Mouse (Mus musculus) liver, embryonic 14.5 days (tissue): ENCODE data around the gene Rdm1. TPM values are rescaled to one million over a fixed set of nuclear protein-coding genes. Genes with fewer than 3 reads are reported as not detected.

Source experiments
- ATAC-seq: fragments of 200-750 bp; cut with Nextera tagmentation; 2 replicates; pipeline ENCODE4 v1.8.0; 2017; ENCODE audit warnings: moderate number of reproducible peaks, mild to moderate bottlenecking, moderate library complexity; ENCODE audit not compliant: insufficient read depth
- DNase-seq, 3 experiments: peaks; one replicate each; pipeline ENCODE4 v3.0.0-alpha.2; 2012 to 2013; ENCODE audit warnings: low read depth in 3 of 3, low spot score in 3 of 3
- H3K27ac ChIP-seq: fragments of 300-500 bp; sonication (generic); 2 replicates; pipeline ENCODE4 v1.5.1; 2014; ENCODE audit warnings: moderate library complexity, mild to moderate bottlenecking, control low read depth, inconsistent platforms
- H3K27me3 ChIP-seq: fragments of 300-500 bp; sonication (generic); 2 replicates; pipeline ENCODE4 v1.6.1; 2014; ENCODE audit warnings: mild to moderate bottlenecking, low read length, moderate library complexity; ENCODE audit not compliant: control insufficient read depth, insufficient read depth
- H3K36me3 ChIP-seq: fragments of 300-500 bp; sonication (generic); replicated peaks from 2 replicates; pipeline ENCODE4 v1.6.1; 2014; ENCODE audit warnings: low read depth; ENCODE audit not compliant: control insufficient read depth, insufficient read depth
- H3K4me1 ChIP-seq, 2 experiments: fragments of 200-500 bp in 1 of 2; fragments of 300-500 bp in 1 of 2; sonication (generic) in 1 of 2; replicated peaks; 2 replicates each; pipeline ENCODE4 v1.6.1; 2012 to 2014; ENCODE audit warnings: antibody characterized with exemption in 1 of 2, inconsistent platforms in 1 of 2, low read length in 1 of 2; ENCODE audit not compliant: control insufficient read depth in 2 of 2, insufficient read depth in 2 of 2
- H3K4me2 ChIP-seq: fragments of 300-500 bp; sonication (generic); 2 replicates; pipeline ENCODE4 v1.6.1; 2014; ENCODE audit warnings: low read depth, mild to moderate bottlenecking, control low read depth, moderate library complexity
- H3K4me3 ChIP-seq, 2 experiments: fragments of 200-500 bp in 1 of 2; fragments of 300-500 bp in 1 of 2; sonication (generic) in 1 of 2; 2 replicates each; pipeline ENCODE4 v1.5.1; 2012 to 2014; ENCODE audit warnings: low read depth in 2 of 2, low read length in 2 of 2, mild to moderate bottlenecking in 2 of 2, control low read depth in 1 of 2, inconsistent platforms in 1 of 2, moderate library complexity in 1 of 2; ENCODE audit not compliant: insufficient read depth in 1 of 2
- H3K9ac ChIP-seq: fragments of 300-500 bp; sonication (generic); replicated peaks from 2 replicates; pipeline ENCODE4 v1.6.1; 2014; ENCODE audit warnings: mild to moderate bottlenecking, control low read depth, moderate library complexity
- H3K9me3 ChIP-seq: fragments of 300-500 bp; sonication (generic); 2 replicates; pipeline ENCODE4 v1.6.1; 2016; ENCODE audit warnings: low read length, mixed read lengths; ENCODE audit not compliant: control insufficient read depth
- CTCF ChIP-seq: IDR thresholded peaks from 2 replicates; pipeline ENCODE4 v1.5.1; 2016; ENCODE audit warnings: antibody characterized with exemption, low read depth, control low read depth
- EP300 ChIP-seq: IDR thresholded peaks from 2 replicates; pipeline ENCODE4 v1.6.1; 2016; ENCODE audit warnings: antibody characterized with exemption, low read depth
- WGBS: fragments of 180-500 bp; shearing (Covaris S2); extraction: QIAGEN DNeasy Blood & Tissue Kit; methylation state at CpG from one replicate; pipeline ENCODE4 v1.1.7; 2014; ENCODE audit not compliant: insufficient replicate concordance; 5-methylcytosine and 5-hydroxymethylcytosine counted together
- polyA plus RNA-seq, 2 experiments: library from polyadenylated mRNA; depleted of rRNA in 1 of 2; stranded (reverse) in 1 of 2; unstranded in 1 of 2; fragments of >200 nt; fragmentation: Nextera tagmentation in 1 of 2; extraction: Ambion mirVana in 1 of 2; gene quantifications; 2 replicates each; pipeline versions ENCODE4 v1.2.1 to v1.2.3; 2012 to 2014

The Rdm1 gene
- polyA plus RNA-seq, 2 experiments, result 5.7 to 9.4 TPM

- H3K4me2 ChIP-seq, result no peak overlapping the region
- ATAC-seq, result no peak
- no peak for TF ChIP-seq CTCF
- TF ChIP-seq EP300, result no peak
- peaks cover 10 to 35% of the 10 kb centered on the region in 2 experiments for H3K4me1 ChIP-seq
- no peak overlapping the region for H3K9ac ChIP-seq
- H3K36me3 ChIP-seq, result no peaks in the 10 kb centered on the region
- WGBS, result 76% methylated on average over 28 of the region's 28 CpGs
- no peak overlapping the region for H3K27ac ChIP-seq
- H3K4me3 ChIP-seq, result no peak overlapping the region
- no peaks in the 10 kb centered on the region for H3K27me3 ChIP-seq
- DNase-seq, result no peak
- H3K9me3 ChIP-seq, result no peaks in the 10 kb centered on the region
These were observed 39.8 kb downstream of the Rdm1 start for GRCm38 (mm10) chr11:101666626-101667345.

DNA sequence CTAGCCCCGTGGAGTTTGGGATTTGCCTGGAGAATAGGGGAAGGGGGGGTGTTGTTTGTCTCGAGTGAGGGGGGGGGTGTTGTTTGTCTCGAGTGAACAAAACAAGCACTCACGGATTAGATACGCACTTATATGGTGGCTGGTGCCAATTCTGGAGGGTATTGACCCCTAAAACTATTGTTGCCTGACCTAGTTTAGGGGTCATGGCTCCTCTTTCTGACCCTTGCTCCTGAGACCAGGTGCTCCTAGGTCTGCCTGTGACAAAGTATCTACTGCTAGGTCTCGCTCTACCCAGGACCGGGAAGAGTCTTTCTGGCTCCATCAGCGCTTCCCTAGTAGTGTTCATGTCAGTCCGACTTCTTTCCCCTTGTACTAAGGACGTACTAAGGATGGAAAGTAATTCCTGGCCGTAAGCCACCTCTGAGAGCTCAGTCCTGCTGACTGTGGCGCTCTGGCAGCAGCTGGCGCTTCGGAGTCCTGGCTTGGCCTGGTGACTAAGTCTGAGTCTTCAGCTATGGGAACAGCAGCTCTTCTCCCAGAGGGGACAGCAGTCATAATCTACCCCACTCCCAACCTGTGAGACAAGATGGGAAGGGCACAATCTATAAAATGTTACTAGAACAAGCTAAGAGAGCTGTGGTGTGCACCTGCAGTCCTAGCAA, 41.0 kb downstream of the Rdm1 start:
- H3K4me2 ChIP-seq, result no peak overlapping the region; the same call in 1 of the 2 replicates
- H3K27me3 ChIP-seq, result no peaks in the 10 kb centered on the region
- H3K4me3 ChIP-seq, result no peak overlapping the region
- H3K4me1 ChIP-seq, result peaks cover 10 to 31% of the 10 kb centered on the region in 2 experiments
- TF ChIP-seq CTCF (no peak), EP300 (no peak)
- no peaks in the 10 kb centered on the region for H3K36me3 ChIP-seq
- H3K9ac ChIP-seq, result no peak overlapping the region
- 73% methylated on average over 14 of the region's 14 CpGs for WGBS
- DNase-seq (no peak), ATAC-seq (no peak)
- H3K27ac ChIP-seq, result no peak overlapping the region; the same call in 1 of the 2 replicates
- no peaks in the 10 kb centered on the region for H3K9me3 ChIP-seq

DNA sequence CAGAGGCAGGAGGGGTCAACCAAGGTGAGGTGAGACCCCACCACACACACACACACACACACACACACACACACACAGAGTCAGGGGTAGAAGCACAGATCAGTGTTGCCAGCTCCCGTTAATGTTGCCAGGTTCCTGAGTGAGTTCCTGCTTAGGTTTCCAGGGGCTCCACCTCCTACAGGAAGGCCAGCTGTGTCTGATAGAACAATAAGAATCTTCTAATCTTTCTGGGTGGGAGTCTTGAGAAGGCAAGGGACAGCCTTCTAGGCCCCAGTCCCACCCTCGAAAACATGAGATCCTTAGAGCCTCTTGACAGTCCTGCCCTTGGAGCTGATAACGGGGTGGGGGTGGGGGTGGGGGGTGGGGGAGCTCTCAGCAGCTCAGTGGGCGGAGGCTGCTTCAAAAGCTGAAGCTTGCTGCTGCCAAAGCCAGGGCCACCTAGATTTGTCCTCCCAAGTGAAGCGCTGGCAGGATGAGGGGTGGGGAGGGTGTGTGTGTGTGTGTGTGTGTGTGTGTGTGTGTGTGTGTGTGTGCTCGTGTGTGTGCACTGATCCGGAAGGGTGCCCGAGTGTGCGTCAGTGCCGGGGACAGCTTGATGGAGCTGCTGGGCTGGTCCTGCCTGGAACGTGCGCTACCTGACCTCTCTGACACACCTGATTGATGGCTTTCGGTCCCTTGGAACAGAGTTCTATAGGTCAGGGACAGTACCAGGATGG, 41.7 kb downstream of the Rdm1 start:
- no peaks in the 10 kb centered on the region for H3K27me3 ChIP-seq
- 27% methylated on average over 13 of the region's 13 CpGs for WGBS
- no peak overlapping the region for H3K4me3 ChIP-seq
- no peak for DNase-seq
- H3K9ac ChIP-seq, result no peak overlapping the region
- H3K4me1 ChIP-seq, result peaks cover 10 to 38% of the 10 kb centered on the region in 2 experiments
- no peak overlapping the region; the same call in 1 of the 2 replicates for H3K27ac ChIP-seq
- peak; percentile 37; the same call in 1 of the 2 replicates for ATAC-seq
- H3K4me2 ChIP-seq, result peak overlapping the region; percentile 6; the same call in 1 of the 2 replicates
- H3K9me3 ChIP-seq, result no peaks in the 10 kb centered on the region
- TF ChIP-seq EP300 (no peak), CTCF (no peak)
- H3K36me3 ChIP-seq, result no peaks in the 10 kb centered on the region

- no peak overlapping the region for H3K9ac ChIP-seq
- 11% methylated on average over 1 of the region's 1 CpGs for WGBS
- H3K36me3 ChIP-seq, result no peaks in the 10 kb centered on the region
- DNase-seq (no peak), ATAC-seq (no peak)
- no peak for TF ChIP-seq EP300
- no peak for TF ChIP-seq CTCF
- H3K27ac ChIP-seq, result no peak overlapping the region
- peaks cover 10 to 41% of the 10 kb centered on the region in 2 experiments for H3K4me1 ChIP-seq
- H3K9me3 ChIP-seq, result no peaks in the 10 kb centered on the region
- H3K4me2 ChIP-seq, result no peak overlapping the region
- no peak overlapping the region for H3K4me3 ChIP-seq
- H3K27me3 ChIP-seq, result no peaks in the 10 kb centered on the region
These were observed 43.3 kb downstream of the Rdm1 start for GRCm38 (mm10) chr11:101670334-101670733.

- H3K9me3 ChIP-seq, result no peaks in the 10 kb centered on the region
- WGBS, result 32% methylated on average over 4 of the region's 4 CpGs
- H3K4me3 ChIP-seq, result no peak overlapping the region
- no peaks in the 10 kb centered on the region for H3K36me3 ChIP-seq
- no peak for ATAC-seq
- H3K4me2 ChIP-seq, result no peak overlapping the region
- no peaks in the 10 kb centered on the region for H3K27me3 ChIP-seq
- peaks cover 10 to 41% of the 10 kb centered on the region in 2 experiments for H3K4me1 ChIP-seq
- no peak for DNase-seq
- no peak overlapping the region for H3K9ac ChIP-seq
- TF ChIP-seq CTCF (no peak), EP300 (no peak)
- H3K27ac ChIP-seq, result no peak overlapping the region
These were observed 44.3 kb downstream of the Rdm1 start for GRCm38 (mm10) chr11:101671255-101671654.
